Mouse (Mus musculus): ENCODE results near the gene Ubash3b. TPM values are rescaled to one million over a fixed set of nuclear protein-coding genes. Genes with fewer than 3 reads are reported as not detected.
A peak's percentile ranks its signal among the peaks of the same experiment; 100 is the strongest.

The Ubash3b gene
- total RNA-seq, 1 experiment: 2.8 TPM

GRCm38 (mm10) chr9:41044626-41045025 lies 116.9 kb downstream of the Ubash3b start:
- H3K27ac ChIP-seq (ENCODE audit: insufficient read depth, low read depth, low read length, poor library complexity, severe bottlenecking): no peak overlapping the region
- H3K36me3 ChIP-seq (ENCODE audit: control insufficient read depth, insufficient read depth, low read length, poor library complexity, severe bottlenecking): no peaks in the 10 kb centered on the region
- no peaks in the 10 kb centered on the region for H3K4me1 ChIP-seq (ENCODE audit: control insufficient read depth in 2 of 2, insufficient read depth in 2 of 2, low read length in 2 of 2, poor library complexity in 1 of 2)
- H3K9me3 ChIP-seq (ENCODE audit: control insufficient read depth, insufficient read depth, low read depth, low read length): no peaks in the 10 kb centered on the region
- peak; percentile 72 for DNase-seq (ENCODE audit: low read depth, low spot score)
- no peak overlapping the region for H3K9ac ChIP-seq (ENCODE audit: insufficient read depth, low read depth, low read length, poor library complexity, severe bottlenecking)
- TF ChIP-seq HCFC1 (IDR thresholded peaks at IDR 0.05; ENCODE audit: borderline replicate concordance, insufficient read depth, low read length) (no peak), ZNF384 (IDR thresholded peaks at IDR 0.05; ENCODE audit: low read depth, low read length) (no peak), ZC3H11A (IDR thresholded peaks at IDR 0.05; ENCODE audit: borderline replicate concordance, low read depth, low read length) (peak; percentile 60; the same call in 1 of the 2 replicates), MAFK (IDR thresholded peaks at IDR 0.05; ENCODE audit: insufficient read depth, low read depth, low read length) (no peak)
- in situ Hi-C loops (cut with MboI; ENCODE audit: low sequenced_read_pairs in 2 of 2, unreplicated experiment in 2 of 2): loop anchor here in 1 of 2 experiments (25.0 kb wide), 1 partner anchor 143 kb away; no protein-coding TSS in a partner anchor
- H3K4me3 ChIP-seq (ENCODE audit: insufficient read depth in 1 of 2, low read depth in 1 of 2, low read length in 2 of 2, poor library complexity in 1 of 2, severe bottlenecking in 1 of 2): no peak overlapping the region

GRCm38 (mm10) chr9:41043641-41044040 lies 117.9 kb downstream of the Ubash3b start:
- in situ Hi-C loops (cut with MboI; ENCODE audit: low sequenced_read_pairs in 2 of 2, unreplicated experiment in 2 of 2): loop anchor here in 1 of 2 experiments (25.0 kb wide), 1 partner anchor 144 kb away; no protein-coding TSS in a partner anchor
- Histone ChIP-seq H3K9ac (ENCODE audit: insufficient read depth, low read depth, low read length, poor library complexity, severe bottlenecking) (no peak overlapping the region), H3K36me3 (ENCODE audit: control insufficient read depth, insufficient read depth, low read length, poor library complexity, severe bottlenecking) (no peaks in the 10 kb centered on the region), H3K27ac (ENCODE audit: insufficient read depth, low read depth, low read length, poor library complexity, severe bottlenecking) (no peak overlapping the region), H3K4me1 (ENCODE audit: control insufficient read depth in 2 of 2, insufficient read depth in 2 of 2, low read length in 2 of 2, poor library complexity in 1 of 2) (no peaks in the 10 kb centered on the region), H3K9me3 (ENCODE audit: control insufficient read depth, insufficient read depth, low read depth, low read length) (no peaks in the 10 kb centered on the region), H3K4me3 (ENCODE audit: insufficient read depth in 1 of 2, low read depth in 1 of 2, low read length in 2 of 2, poor library complexity in 1 of 2, severe bottlenecking in 1 of 2) (no peak overlapping the region)
- no peak for TF ChIP-seq MAFK (IDR thresholded peaks at IDR 0.05; ENCODE audit: insufficient read depth, low read depth, low read length)
- TF ChIP-seq ZC3H11A (IDR thresholded peaks at IDR 0.05; ENCODE audit: borderline replicate concordance, low read depth, low read length): no peak
- DNase-seq (ENCODE audit: low read depth, low spot score): no peak

GRCm38 (mm10) chr9:41041404-41041803 lies 120.1 kb downstream of the Ubash3b start:
- H3K27ac ChIP-seq (ENCODE audit: insufficient read depth, low read depth, low read length, poor library complexity, severe bottlenecking): no peak overlapping the region
- TF ChIP-seq CHD2 (IDR thresholded peaks at IDR 0.05; ENCODE audit: low read depth, low read length): no peak
- TF ChIP-seq ZC3H11A (IDR thresholded peaks at IDR 0.05; ENCODE audit: borderline replicate concordance, low read depth, low read length): no peak
- no peak for TF ChIP-seq MAFK (IDR thresholded peaks at IDR 0.05; ENCODE audit: insufficient read depth, low read depth, low read length)
- TF ChIP-seq ZNF384 (IDR thresholded peaks at IDR 0.05; ENCODE audit: low read depth, low read length): no peak
- TF ChIP-seq HCFC1 (IDR thresholded peaks at IDR 0.05; ENCODE audit: borderline replicate concordance, insufficient read depth, low read length): no peak

GRCm38 (mm10) chr9:41038150-41038664 lies 123.3 kb downstream of the Ubash3b start:
- H3K27ac ChIP-seq (ENCODE audit: insufficient read depth, low read depth, low read length, poor library complexity, severe bottlenecking): no peak overlapping the region
- no peak overlapping the region for H3K4me3 ChIP-seq (ENCODE audit: insufficient read depth in 1 of 2, low read depth in 1 of 2, low read length in 2 of 2, poor library complexity in 1 of 2, severe bottlenecking in 1 of 2)
- TF ChIP-seq HCFC1 (IDR thresholded peaks at IDR 0.05; ENCODE audit: borderline replicate concordance, insufficient read depth, low read length) (no peak), CHD2 (IDR thresholded peaks at IDR 0.05; ENCODE audit: low read depth, low read length) (no peak), ZC3H11A (IDR thresholded peaks at IDR 0.05; ENCODE audit: borderline replicate concordance, low read depth, low read length) (no peak), ZNF384 (IDR thresholded peaks at IDR 0.05; ENCODE audit: low read depth, low read length) (no peak), MAFK (IDR thresholded peaks at IDR 0.05; ENCODE audit: insufficient read depth, low read depth, low read length) (no peak)
- no peak overlapping the region for H3K9ac ChIP-seq (ENCODE audit: insufficient read depth, low read depth, low read length, poor library complexity, severe bottlenecking)
- DNase-seq (ENCODE audit: low read depth, low spot score): no peak
- H3K4me1 ChIP-seq (ENCODE audit: control insufficient read depth in 2 of 2, insufficient read depth in 2 of 2, low read length in 2 of 2, poor library complexity in 1 of 2): no peaks in the 10 kb centered on the region
- no peaks in the 10 kb centered on the region for H3K9me3 ChIP-seq (ENCODE audit: control insufficient read depth, insufficient read depth, low read depth, low read length)
- in situ Hi-C loops (cut with MboI; ENCODE audit: low sequenced_read_pairs in 2 of 2, unreplicated experiment in 2 of 2): loop anchor here in 1 of 2 experiments (25.0 kb wide), 1 partner anchor 149 kb away; no protein-coding TSS in a partner anchor
- H3K36me3 ChIP-seq (ENCODE audit: control insufficient read depth, insufficient read depth, low read length, poor library complexity, severe bottlenecking): no peaks in the 10 kb centered on the region

More at GRCm38 (mm10) chr9:41041404-41041803, 120.1 kb downstream of the Ubash3b start:
- Histone ChIP-seq H3K4me1 (ENCODE audit: control insufficient read depth in 2 of 2, insufficient read depth in 2 of 2, low read length in 2 of 2, poor library complexity in 1 of 2) (no peaks in the 10 kb centered on the region), H3K4me3 (ENCODE audit: insufficient read depth in 1 of 2, low read depth in 1 of 2, low read length in 2 of 2, poor library complexity in 1 of 2, severe bottlenecking in 1 of 2) (no peak overlapping the region), H3K36me3 (ENCODE audit: control insufficient read depth, insufficient read depth, low read length, poor library complexity, severe bottlenecking) (no peaks in the 10 kb centered on the region), H3K9me3 (ENCODE audit: control insufficient read depth, insufficient read depth, low read depth, low read length) (no peaks in the 10 kb centered on the region), H3K9ac (ENCODE audit: insufficient read depth, low read depth, low read length, poor library complexity, severe bottlenecking) (no peak overlapping the region)
- no peak for DNase-seq (ENCODE audit: low read depth, low spot score)
- in situ Hi-C loops (cut with MboI; ENCODE audit: low sequenced_read_pairs in 2 of 2, unreplicated experiment in 2 of 2): loop anchor here in 1 of 2 experiments (25.0 kb wide), 1 partner anchor 146 kb away; no protein-coding TSS in a partner anchor
